Mouse (Mus musculus) MEL (cell line): ENCODE results near the gene Rab11fip5. TPM values are rescaled to one million over a fixed set of nuclear protein-coding genes. Genes with fewer than 3 reads are reported as not detected.

ENCODE experiments used
- DNase-seq: peaks from one replicate; pipeline ENCODE4 v3.0.0; 2011; ENCODE audit warnings: low read depth, low spot score
- H3K27ac ChIP-seq: 2 replicates; pipeline ENCODE4 v1.5.1; 2012; ENCODE audit warnings: low read depth, mild to moderate bottlenecking, control low read depth, low read length, moderate library complexity; ENCODE audit not compliant: control insufficient read depth
- H3K27me3 ChIP-seq, 2 experiments: fragments of 150-350 bp in 1 of 2; sonication (generic) in 1 of 2; 2 replicates each; pipeline ENCODE4 v1.6.1; 2012; ENCODE audit warnings: low read length in 2 of 2, mild to moderate bottlenecking in 2 of 2, improper control_type of control experiment in 1 of 2, moderate library complexity in 1 of 2; ENCODE audit not compliant: insufficient read depth in 2 of 2, control insufficient read depth in 1 of 2
- H3K36me3 ChIP-seq, 2 experiments: 2 replicates each; pipeline ENCODE4 v1.6.1; 2012 to 2014; ENCODE audit warnings: low read length in 2 of 2, improper control_type of control experiment in 1 of 2, inconsistent platforms in 1 of 2, mild to moderate bottlenecking in 1 of 2; ENCODE audit not compliant: insufficient read depth in 2 of 2, control insufficient read depth in 1 of 2
- H3K4me1 ChIP-seq, 2 experiments: fragments of 150-350 bp in 1 of 2; sonication (generic) in 1 of 2; 2 replicates each; pipeline ENCODE4 v1.6.1; 2012; ENCODE audit warnings: low read length in 2 of 2, improper control_type of control experiment in 1 of 2, mild to moderate bottlenecking in 1 of 2; ENCODE audit not compliant: insufficient read depth in 2 of 2, control insufficient read depth in 1 of 2
- H3K4me3 ChIP-seq, 2 experiments: fragments of 150-350 bp in 1 of 2; sonication (generic) in 1 of 2; 2 replicates each; pipeline ENCODE4 v1.5.1; 2012; ENCODE audit warnings: low read depth in 2 of 2, low read length in 2 of 2, mild to moderate bottlenecking in 2 of 2, moderate library complexity in 2 of 2, control low read depth in 1 of 2, improper control_type of control experiment in 1 of 2; ENCODE audit not compliant: control insufficient read depth in 1 of 2, insufficient read depth in 1 of 2
- H3K79me2 ChIP-seq: 2 replicates; pipeline ENCODE4 v1.6.1; 2012; ENCODE audit warnings: mild to moderate bottlenecking, low read length, moderate library complexity; ENCODE audit not compliant: control insufficient read depth, poor library complexity, insufficient read depth
- H3K9ac ChIP-seq: 2 replicates; pipeline ENCODE4 v1.6.1; 2012; ENCODE audit warnings: low read depth, mild to moderate bottlenecking, control low read depth, low read length, moderate library complexity; ENCODE audit not compliant: control insufficient read depth, poor library complexity, severe bottlenecking
- H3K9me3 ChIP-seq: fragments of 150-350 bp; sonication (generic); replicated peaks from 2 replicates; pipeline ENCODE4 v1.6.1; 2012; ENCODE audit warnings: mild to moderate bottlenecking, low read length, improper control_type of control experiment, moderate library complexity; ENCODE audit not compliant: insufficient read depth
- BHLHE40 ChIP-seq: IDR thresholded peaks from 2 replicates; pipeline ENCODE4 v1.6.1; 2012; ENCODE audit warnings: low read depth, mild to moderate bottlenecking, inconsistent platforms, low read length, improper control_type of control experiment, borderline replicate concordance
- CHD1 ChIP-seq: IDR thresholded peaks from 2 replicates; pipeline ENCODE4 v1.6.1; 2012; ENCODE audit warnings: low read depth, mild to moderate bottlenecking, inconsistent platforms, low read length, improper control_type of control experiment
- E2F4 ChIP-seq: IDR thresholded peaks from 2 replicates; pipeline ENCODE4 v1.6.1; 2011; ENCODE audit warnings: low read depth, low read length, improper control_type of control experiment, borderline replicate concordance
- EP300 ChIP-seq, 2 experiments: IDR thresholded peaks; 2 replicates each; pipeline ENCODE4 v1.6.1; 2011; ENCODE audit warnings: improper control_type of control experiment in 2 of 2, low read length in 2 of 2, low read depth in 1 of 2, mild to moderate bottlenecking in 1 of 2
- ETS1 ChIP-seq: IDR thresholded peaks from 2 replicates; pipeline ENCODE4 v1.6.1; 2012; ENCODE audit warnings: low read depth, mild to moderate bottlenecking, inconsistent platforms, low read length, improper control_type of control experiment, moderate library complexity
- GATA1 ChIP-seq: IDR thresholded peaks from 2 replicates; pipeline ENCODE4 v1.6.1; 2011; ENCODE audit warnings: low read depth, low read length, improper control_type of control experiment
- MYC ChIP-seq: IDR thresholded peaks from 2 replicates; pipeline ENCODE4 v1.6.1; 2011; ENCODE audit warnings: low read depth, mild to moderate bottlenecking, low read length, improper control_type of control experiment, moderate library complexity
- POLR2AphosphoS2 ChIP-seq: IDR thresholded peaks from 2 replicates; pipeline ENCODE4 v1.6.1; 2011; ENCODE audit warnings: low read length, improper control_type of control experiment
- POLR2AphosphoS5 ChIP-seq: IDR thresholded peaks from 2 replicates; pipeline ENCODE4 v1.6.1; 2012; ENCODE audit warnings: low read depth, borderline replicate concordance, mild to moderate bottlenecking, inconsistent platforms, low read length, moderate library complexity, mixed read lengths
- RAD21 ChIP-seq: IDR thresholded peaks from 2 replicates; pipeline ENCODE4 v1.6.1; 2011; ENCODE audit warnings: mild to moderate bottlenecking, low read depth, low read length, improper control_type of control experiment
- RCOR1 ChIP-seq: IDR thresholded peaks from 2 replicates; pipeline ENCODE4 v1.6.1; 2012; ENCODE audit warnings: low read depth, mild to moderate bottlenecking, inconsistent platforms, low read length, improper control_type of control experiment
- TAL1 ChIP-seq: IDR thresholded peaks from 2 replicates; pipeline ENCODE4 v1.6.1; 2012; ENCODE audit warnings: mild to moderate bottlenecking, inconsistent platforms, low read length, moderate library complexity, mixed read lengths
- TCF12 ChIP-seq: IDR thresholded peaks from 2 replicates; pipeline ENCODE4 v1.6.1; 2014; ENCODE audit warnings: low read depth, mild to moderate bottlenecking, inconsistent platforms, low read length, improper control_type of control experiment, moderate library complexity
- UBTF ChIP-seq: IDR thresholded peaks from 2 replicates; pipeline ENCODE4 v1.6.1; 2012; ENCODE audit warnings: low read depth, mild to moderate bottlenecking, inconsistent platforms, low read length, improper control_type of control experiment, moderate library complexity, borderline replicate concordance; ENCODE audit not compliant: insufficient read depth
- USF1 ChIP-seq: IDR thresholded peaks from 2 replicates; pipeline ENCODE4 v1.6.1; 2014; ENCODE audit warnings: low read depth, mild to moderate bottlenecking, inconsistent platforms, low read length, improper control_type of control experiment, moderate library complexity
- ZMIZ1 ChIP-seq: IDR thresholded peaks from 2 replicates; pipeline ENCODE4 v1.6.1; 2012; ENCODE audit warnings: low read depth, mild to moderate bottlenecking, inconsistent platforms, low read length, improper control_type of control experiment, moderate library complexity
- polyA plus RNA-seq, 2 experiments: library from polyadenylated mRNA; stranded (reverse) in 1 of 2; unstranded in 1 of 2; fragments of >175 nt in 1 of 2; fragments of >200 nt in 1 of 2; gene quantifications; 2 replicates each; pipeline versions ENCODE4 v1.2.1 to v1.2.4; 2012; ENCODE audit warnings: low replicate concordance in 2 of 2, low read depth in 1 of 2; ENCODE audit not compliant: insufficient read length in 2 of 2, insufficient read depth in 1 of 2, missing spikeins in 1 of 2
- total RNA-seq: library from RNA; depleted of rRNA; stranded (reverse); fragments of 300-350 nt; gene quantifications from 2 replicates; pipeline ENCODE4 v1.2.3, GENCODE M21; 2012

The Rab11fip5 gene
- total and polyA plus RNA-seq, 3 experiments = 3.3 to 8.5 TPM; not detected in 1

DNA sequence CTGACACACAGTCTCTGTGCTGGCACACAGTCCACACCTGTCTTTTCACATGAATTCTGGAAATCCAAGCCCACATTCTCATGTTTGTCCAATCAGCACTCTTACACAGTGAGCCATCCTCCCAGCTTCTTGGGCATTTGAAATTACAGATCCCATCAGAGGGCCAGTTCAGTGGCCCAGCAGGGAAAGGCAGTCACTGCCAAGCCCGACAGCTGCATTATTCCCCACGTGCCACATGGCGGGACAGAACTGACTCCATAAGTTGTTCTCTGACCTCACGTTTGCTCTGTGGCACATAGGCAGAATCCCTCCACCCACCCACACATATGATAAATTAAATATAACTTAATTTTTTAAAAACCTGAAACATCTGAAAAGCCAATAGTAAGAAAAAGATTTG lies 66.5 kb downstream of the Rab11fip5 start:
- Histone ChIP-seq H3K27me3 (no peaks in the 10 kb centered on the region), H3K9me3 (no peaks in the 10 kb centered on the region), H3K9ac (no peak overlapping the region), H3K4me3 (no peak overlapping the region), H3K79me2 (no peaks in the 10 kb centered on the region), H3K27ac (no peak overlapping the region), H3K36me3 (peaks cover 0 to 9% of the 10 kb centered on the region in 2 experiments; a peak in 2 of 4 replicates), H3K4me1 (peaks cover 0 to 5% of the 10 kb centered on the region in 2 experiments; a peak in 2 of 4 replicates)
- TF ChIP-seq USF1 (no peak), CHD1 (no peak), TCF12 (no peak), TAL1 (no peak), MYC (no peak), GATA1 (no peak), EP300 (IDR thresholded peaks at IDR 0.05; ENCODE audit: low read depth in 1 of 2, low read length in 2 of 2) (no peak), RCOR1 (no peak), POLR2AphosphoS5 (no peak), RAD21 (no peak), ZMIZ1 (no peak), UBTF (no peak)
- no peak for DNase-seq

DNA sequence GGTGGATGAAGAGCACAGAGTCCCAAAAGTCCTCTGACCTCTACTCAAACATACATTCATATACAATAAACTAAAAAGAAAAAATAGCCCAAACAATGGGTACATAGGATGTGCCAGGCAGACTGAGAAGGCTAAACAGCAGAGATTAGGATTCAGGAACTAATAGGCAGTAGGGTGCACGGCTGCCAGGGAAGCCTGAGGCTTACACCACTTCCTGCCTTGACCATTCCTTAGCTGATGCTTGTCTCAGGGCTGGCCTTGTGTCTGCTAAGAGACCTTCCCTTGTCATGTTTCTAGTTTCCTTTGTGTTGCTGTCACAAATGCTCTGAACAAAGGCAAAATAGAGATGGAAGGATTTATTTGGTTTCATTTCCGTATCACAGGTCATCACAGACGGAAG lies 68.1 kb downstream of the Rab11fip5 start:
- Histone ChIP-seq H3K9ac (no peak overlapping the region), H3K27ac (no peak overlapping the region), H3K4me1 (peaks cover 0 to 5% of the 10 kb centered on the region in 2 experiments; a peak in 2 of 4 replicates), H3K9me3 (no peaks in the 10 kb centered on the region), H3K4me3 (no peak overlapping the region), H3K79me2 (no peaks in the 10 kb centered on the region), H3K36me3 (peaks cover 0 to 9% of the 10 kb centered on the region in 2 experiments; a peak in 2 of 4 replicates), H3K27me3 (no peaks in the 10 kb centered on the region)
- DNase-seq = no peak
- TF ChIP-seq UBTF = no peak
- no peak for TF ChIP-seq ETS1
- no peak for TF ChIP-seq E2F4
- TF ChIP-seq BHLHE40 = no peak
- TF ChIP-seq POLR2AphosphoS2 = no peak
- no peak for TF ChIP-seq MYC
- TF ChIP-seq RAD21 = no peak
- no peak for TF ChIP-seq TCF12
